Mouse (Mus musculus) bone marrow macrophage, adult 2 months (primary cell): ENCODE measurements around the gene Il17rd. TPM values are rescaled to one million over a fixed set of nuclear protein-coding genes. Genes with fewer than 3 reads are reported as not detected.
A peak's percentile ranks its signal among the peaks of the same experiment; 100 is the strongest.

Source experiments
- H3K27ac ChIP-seq: 2 replicates; pipeline ENCODE4 v1.5.1; 2012; ENCODE audit warnings: low read depth, low read length; ENCODE audit not compliant: insufficient read depth
- H3K4me1 ChIP-seq: 2 replicates; pipeline ENCODE4 v1.6.1; 2012; ENCODE audit warnings: low read length; ENCODE audit not compliant: control insufficient read depth, insufficient read depth
- H3K4me3 ChIP-seq: 2 replicates; pipeline ENCODE4 v1.5.1; 2012; ENCODE audit warnings: mild to moderate bottlenecking, low read length, moderate library complexity; ENCODE audit not compliant: insufficient read depth
- CTCF ChIP-seq: IDR thresholded peaks from 2 replicates; pipeline ENCODE4 v1.5.1; 2012; ENCODE audit warnings: low read depth, mild to moderate bottlenecking, low read length, moderate library complexity
- POLR2A ChIP-seq: IDR thresholded peaks from 2 replicates; pipeline ENCODE4 v1.6.1; 2012; ENCODE audit warnings: mild to moderate bottlenecking, low read depth, low read length, borderline replicate concordance
- polyA plus RNA-seq: library from polyadenylated mRNA; stranded (reverse); fragments of >200 nt; gene quantifications from 2 replicates; pipeline ENCODE4 v1.2.4, GENCODE M21; 2012; ENCODE audit not compliant: missing spikeins, insufficient read depth, insufficient read length

Il17rd gene
- polyA plus RNA-seq, 1 experiment: 0.11 TPM

GRCm38 (mm10) chr14:27081536-27082275, 43.0 kb downstream of the Il17rd start:
- H3K4me1 ChIP-seq: no peaks in the 10 kb centered on the region
- H3K27ac ChIP-seq: no peak overlapping the region
- TF ChIP-seq POLR2A (no peak), CTCF (no peak)
- no peak overlapping the region for H3K4me3 ChIP-seq

- H3K4me1 ChIP-seq: no peaks in the 10 kb centered on the region
- H3K4me3 ChIP-seq: no peak overlapping the region
- H3K27ac ChIP-seq: no peak overlapping the region
- TF ChIP-seq POLR2A (no peak), CTCF (no peak)
These were observed 46.7 kb downstream of the Il17rd start for GRCm38 (mm10) chr14:27085471-27085870.

- Histone ChIP-seq H3K4me3 (no peak overlapping the region), H3K4me1 (no peaks in the 10 kb centered on the region), H3K27ac (no peak overlapping the region)
- no peak for TF ChIP-seq POLR2A
- no peak for TF ChIP-seq CTCF
These were observed 47.3 kb downstream of the Il17rd start for GRCm38 (mm10) chr14:27085999-27086398.

- Histone ChIP-seq H3K4me3 (no peak overlapping the region), H3K4me1 (peaks cover 6% of the 10 kb centered on the region), H3K27ac (no peak overlapping the region)
- TF ChIP-seq CTCF (no peak), POLR2A (no peak)
These were observed 55.5 kb downstream of the Il17rd start for GRCm38 (mm10) chr14:27094247-27094646.

- TF ChIP-seq CTCF (no peak), POLR2A (no peak)
- no peak overlapping the region for H3K27ac ChIP-seq
- H3K4me3 ChIP-seq: no peak overlapping the region
- peaks cover 6% of the 10 kb centered on the region for H3K4me1 ChIP-seq
These were observed 57.4 kb downstream of the Il17rd start for GRCm38 (mm10) chr14:27096133-27096532.

GRCm38 (mm10) chr14:27096779-27097178, 58.0 kb downstream of the Il17rd start:
- H3K4me3 ChIP-seq: no peak overlapping the region
- H3K4me1 ChIP-seq: peaks cover 6% of the 10 kb centered on the region
- TF ChIP-seq POLR2A: no peak
- TF ChIP-seq CTCF: peak; percentile 33; the same call in 1 of the 2 replicates
- peak overlapping the region; percentile 57 for H3K27ac ChIP-seq

GRCm38 (mm10) chr14:27101735-27102134, 63.0 kb downstream of the Il17rd start:
- H3K27ac ChIP-seq: no peak overlapping the region
- no peak overlapping the region for H3K4me3 ChIP-seq
- TF ChIP-seq POLR2A: no peak
- no peak for TF ChIP-seq CTCF
- H3K4me1 ChIP-seq: no peaks in the 10 kb centered on the region

- Histone ChIP-seq H3K27ac (no peak overlapping the region), H3K4me1 (no peaks in the 10 kb centered on the region), H3K4me3 (no peak overlapping the region)
- TF ChIP-seq POLR2A (no peak), CTCF (no peak)
These were observed 64.0 kb downstream of the Il17rd start for GRCm38 (mm10) chr14:27102720-27103119.

- TF ChIP-seq POLR2A (no peak), CTCF (no peak)
- Histone ChIP-seq H3K4me1 (peaks cover 5% of the 10 kb centered on the region), H3K4me3 (no peak overlapping the region), H3K27ac (no peak overlapping the region)
These were observed 67.2 kb downstream of the Il17rd start for GRCm38 (mm10) chr14:27105731-27106457.
